Mouse (Mus musculus): ENCODE measurements around the gene Psmf1.

GRCm38 (mm10) chr2:151670026-151670967, 73.7 kb downstream of the Psmf1 start:
- TF ChIP-seq CTCF (IDR thresholded peaks at IDR 0.05; ENCODE audit: low read depth) (no peak), EP300 (IDR thresholded peaks at IDR 0.05; ENCODE audit: low read depth) (no peak)
